Mouse (Mus musculus): ENCODE results near the gene Rab44. TPM values are rescaled to one million over a fixed set of nuclear protein-coding genes. Genes with fewer than 3 reads are reported as not detected.

The Rab44 gene
- polyA plus RNA-seq, 1 experiment: 514 TPM

DNA sequence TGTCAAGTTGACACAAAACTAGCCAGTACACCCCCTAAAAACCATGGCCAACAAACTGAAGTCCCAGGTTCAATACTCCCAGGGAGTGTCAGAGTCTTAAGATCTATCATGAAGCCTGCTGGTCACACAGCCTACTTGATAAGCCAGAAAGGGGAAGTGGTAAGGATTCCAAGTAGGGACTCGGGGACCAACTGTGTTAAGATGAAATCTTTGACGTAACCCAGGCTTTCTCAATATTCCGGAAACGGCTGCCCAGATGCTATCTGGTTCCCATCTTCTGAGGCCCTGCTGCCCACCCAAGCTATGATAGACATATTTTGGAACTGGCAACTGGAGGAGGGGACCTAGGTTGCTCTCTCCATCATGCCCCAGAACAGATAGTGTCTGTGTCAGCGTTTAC is 2.6 kb upstream of the Rab44 start:
- H3K4me1 ChIP-seq (ENCODE audit: control insufficient read depth, insufficient read depth, low read length): peaks cover 6% of the 10 kb centered on the region; the same call in 1 of the 2 replicates
- H3K4me3 ChIP-seq (replicated peaks; ENCODE audit: control insufficient read depth, low read depth, low read length): no peak overlapping the region
- 6% methylated on average over 5 of the region's 5 CpGs for WGBS
- H3K27ac ChIP-seq (ENCODE audit: control insufficient read depth, insufficient read depth, low read depth, low read length, poor library complexity): peak overlapping the region; percentile 7; the same call in 1 of the 2 replicates
- TF ChIP-seq CTCF (IDR thresholded peaks at IDR 0.05; ENCODE audit: control insufficient read depth, insufficient read depth, low read length) (no peak), POLR2A (IDR thresholded peaks at IDR 0.05; ENCODE audit: borderline replicate concordance, control insufficient read depth, low read depth, low read length) (no peak)

GRCm38 (mm10) chr17:29116023-29116422 is 2.1 kb downstream of the Rab44 start:
- Histone ChIP-seq H3K4me3 (replicated peaks; ENCODE audit: control insufficient read depth, low read depth, low read length) (peak overlapping the region; percentile 53), H3K27ac (ENCODE audit: control insufficient read depth, insufficient read depth, low read depth, low read length, poor library complexity) (peak overlapping the region; percentile 16), H3K4me1 (ENCODE audit: control insufficient read depth, insufficient read depth, low read length) (peaks cover 6% of the 10 kb centered on the region; the same call in 1 of the 2 replicates)
- no peak for TF ChIP-seq CTCF (IDR thresholded peaks at IDR 0.05; ENCODE audit: control insufficient read depth, insufficient read depth, low read length)
- no peak for TF ChIP-seq POLR2A (IDR thresholded peaks at IDR 0.05; ENCODE audit: borderline replicate concordance, control insufficient read depth, low read depth, low read length)
- WGBS: 33% methylated on average over 12 of the region's 12 CpGs

DNA sequence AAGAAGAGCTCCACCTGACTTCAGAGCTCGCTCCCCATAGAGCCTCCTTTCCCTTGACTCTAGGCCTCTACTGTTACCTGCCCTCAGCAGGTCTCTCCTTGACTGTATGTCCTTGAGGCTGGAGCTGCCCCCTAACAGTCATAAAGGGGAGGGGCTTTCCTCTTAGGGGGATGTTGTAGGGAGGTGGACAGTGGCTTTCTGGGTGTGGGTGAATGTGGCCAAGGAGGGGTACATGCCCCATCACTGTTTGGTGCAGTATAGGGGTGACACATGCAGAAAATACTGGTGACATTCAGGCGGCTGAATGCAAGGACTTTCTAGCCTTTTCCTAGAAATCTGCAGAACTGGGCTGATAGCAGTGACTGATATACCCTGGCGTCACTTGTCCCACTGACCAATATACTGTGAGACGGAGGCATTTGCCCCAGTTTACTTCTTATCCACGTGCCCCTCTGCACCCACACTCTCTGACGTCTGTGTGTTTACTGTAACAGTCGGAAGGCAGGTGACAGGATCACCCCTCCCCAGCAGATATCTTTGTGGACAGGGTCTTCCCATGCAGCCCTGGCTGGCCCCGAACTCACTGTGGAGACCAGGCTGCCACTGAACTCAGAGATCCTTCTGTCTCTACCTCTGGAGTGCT is 3.2 kb downstream of the Rab44 start:
- H3K4me1 ChIP-seq (ENCODE audit: control insufficient read depth, insufficient read depth, low read length): peaks cover 2% of the 10 kb centered on the region; the same call in 1 of the 2 replicates
- no peak overlapping the region for H3K27ac ChIP-seq (ENCODE audit: control insufficient read depth, insufficient read depth, low read depth, low read length, poor library complexity)
- no peak overlapping the region for H3K4me3 ChIP-seq (replicated peaks; ENCODE audit: control insufficient read depth, low read depth, low read length)
- 50% methylated on average over 8 of the region's 8 CpGs for WGBS
- TF ChIP-seq POLR2A (IDR thresholded peaks at IDR 0.05; ENCODE audit: borderline replicate concordance, control insufficient read depth, low read depth, low read length) (no peak), CTCF (IDR thresholded peaks at IDR 0.05; ENCODE audit: control insufficient read depth, insufficient read depth, low read length) (no peak)

GRCm38 (mm10) chr17:29118057-29118456 is 4.1 kb downstream of the Rab44 start:
- 71% methylated on average over 5 of the region's 5 CpGs for WGBS
- Histone ChIP-seq H3K27ac (ENCODE audit: control insufficient read depth, insufficient read depth, low read depth, low read length, poor library complexity) (no peak overlapping the region), H3K4me3 (replicated peaks; ENCODE audit: control insufficient read depth, low read depth, low read length) (no peak overlapping the region), H3K4me1 (ENCODE audit: control insufficient read depth, insufficient read depth, low read length) (no peaks in the 10 kb centered on the region)
- TF ChIP-seq POLR2A (IDR thresholded peaks at IDR 0.05; ENCODE audit: borderline replicate concordance, control insufficient read depth, low read depth, low read length) (no peak), CTCF (IDR thresholded peaks at IDR 0.05; ENCODE audit: control insufficient read depth, insufficient read depth, low read length) (no peak)

GRCm38 (mm10) chr17:29120666-29121065 is 6.7 kb downstream of the Rab44 start:
- no peak overlapping the region; the same call in 1 of the 2 replicates for H3K27ac ChIP-seq (ENCODE audit: control insufficient read depth, insufficient read depth, low read depth, low read length, poor library complexity)
- no peak for TF ChIP-seq POLR2A (IDR thresholded peaks at IDR 0.05; ENCODE audit: borderline replicate concordance, control insufficient read depth, low read depth, low read length)
- TF ChIP-seq CTCF (IDR thresholded peaks at IDR 0.05; ENCODE audit: control insufficient read depth, insufficient read depth, low read length): no peak
- no peak overlapping the region for H3K4me3 ChIP-seq (replicated peaks; ENCODE audit: control insufficient read depth, low read depth, low read length)
- 80% methylated on average over 12 of the region's 12 CpGs for WGBS
- H3K4me1 ChIP-seq (ENCODE audit: control insufficient read depth, insufficient read depth, low read length): no peaks in the 10 kb centered on the region; the same call in 1 of the 2 replicates

DNA sequence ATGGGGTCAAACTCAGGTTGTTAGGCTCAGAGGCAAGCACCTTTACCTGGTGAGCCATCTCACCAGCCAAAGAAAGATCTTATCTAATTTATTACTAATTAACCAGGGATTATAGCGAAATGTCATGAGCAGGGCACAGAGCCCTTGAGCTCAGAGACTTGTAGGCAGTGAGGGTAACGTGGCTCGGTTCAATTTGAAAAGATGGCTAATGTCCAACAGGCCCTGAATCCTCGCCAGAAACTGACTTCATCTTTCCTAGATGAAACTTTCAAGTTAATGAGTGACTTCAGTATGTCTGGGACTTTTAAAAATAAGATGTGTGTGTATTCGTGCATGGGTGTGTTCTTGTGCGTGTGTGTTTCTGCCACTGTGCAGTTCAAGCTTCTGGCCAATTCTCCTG is 8.9 kb downstream of the Rab44 start:
- H3K4me1 ChIP-seq (ENCODE audit: control insufficient read depth, insufficient read depth, low read length): no peaks in the 10 kb centered on the region; the same call in 1 of the 2 replicates
- 74% methylated on average over 6 of the region's 6 CpGs for WGBS
- H3K4me3 ChIP-seq (replicated peaks; ENCODE audit: control insufficient read depth, low read depth, low read length): no peak overlapping the region
- no peak overlapping the region for H3K27ac ChIP-seq (ENCODE audit: control insufficient read depth, insufficient read depth, low read depth, low read length, poor library complexity)
- TF ChIP-seq POLR2A (IDR thresholded peaks at IDR 0.05; ENCODE audit: borderline replicate concordance, control insufficient read depth, low read depth, low read length) (no peak), CTCF (IDR thresholded peaks at IDR 0.05; ENCODE audit: control insufficient read depth, insufficient read depth, low read length) (no peak)

DNA sequence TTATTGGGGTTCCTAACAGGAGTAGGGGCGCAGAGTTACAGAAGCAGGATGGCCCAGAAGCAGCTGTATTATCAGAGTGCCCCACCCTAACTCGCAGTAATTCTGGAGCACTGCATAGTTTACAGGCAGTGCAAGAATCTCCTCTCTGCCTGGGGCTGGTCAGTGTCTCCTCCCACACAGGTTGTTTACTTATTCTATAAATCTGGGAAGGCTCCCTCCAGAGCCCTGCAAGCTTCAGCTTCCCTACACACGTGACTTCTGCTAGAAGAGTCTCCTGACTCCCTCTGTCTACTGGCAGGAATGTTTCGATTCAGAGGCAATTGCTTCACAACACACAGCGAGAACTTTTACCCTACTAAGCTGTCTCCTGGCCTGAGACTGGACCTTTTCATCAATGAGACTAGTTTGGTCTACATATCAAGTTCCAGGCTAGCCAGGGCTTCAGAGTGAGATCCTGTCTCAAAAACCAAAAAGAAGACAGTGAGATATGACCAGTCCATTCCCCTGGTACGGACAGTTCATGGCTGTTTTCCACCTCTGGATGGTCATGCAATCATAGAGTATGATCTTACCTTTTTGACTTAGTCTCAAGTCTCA is 9.7 kb downstream of the Rab44 start:
- no peak overlapping the region for H3K4me3 ChIP-seq (replicated peaks; ENCODE audit: control insufficient read depth, low read depth, low read length)
- H3K27ac ChIP-seq (ENCODE audit: control insufficient read depth, insufficient read depth, low read depth, low read length, poor library complexity): no peak overlapping the region
- no peaks in the 10 kb centered on the region; the same call in 1 of the 2 replicates for H3K4me1 ChIP-seq (ENCODE audit: control insufficient read depth, insufficient read depth, low read length)
- WGBS: 72% methylated on average over 6 of the region's 6 CpGs
- no peak for TF ChIP-seq CTCF (IDR thresholded peaks at IDR 0.05; ENCODE audit: control insufficient read depth, insufficient read depth, low read length)
- TF ChIP-seq POLR2A (IDR thresholded peaks at IDR 0.05; ENCODE audit: borderline replicate concordance, control insufficient read depth, low read depth, low read length): no peak

GRCm38 (mm10) chr17:29126561-29126960 is 12.6 kb downstream of the Rab44 start:
- TF ChIP-seq CTCF (IDR thresholded peaks at IDR 0.05; ENCODE audit: control insufficient read depth, insufficient read depth, low read length) (no peak), POLR2A (IDR thresholded peaks at IDR 0.05; ENCODE audit: borderline replicate concordance, control insufficient read depth, low read depth, low read length) (no peak)
- H3K4me1 ChIP-seq (ENCODE audit: control insufficient read depth, insufficient read depth, low read length): no peaks in the 10 kb centered on the region; the same call in 1 of the 2 replicates
- WGBS: 79% methylated on average over 3 of the region's 3 CpGs
- H3K4me3 ChIP-seq (replicated peaks; ENCODE audit: control insufficient read depth, low read depth, low read length): no peak overlapping the region
- no peak overlapping the region for H3K27ac ChIP-seq (ENCODE audit: control insufficient read depth, insufficient read depth, low read depth, low read length, poor library complexity)
